In the genomic region with DNA sequence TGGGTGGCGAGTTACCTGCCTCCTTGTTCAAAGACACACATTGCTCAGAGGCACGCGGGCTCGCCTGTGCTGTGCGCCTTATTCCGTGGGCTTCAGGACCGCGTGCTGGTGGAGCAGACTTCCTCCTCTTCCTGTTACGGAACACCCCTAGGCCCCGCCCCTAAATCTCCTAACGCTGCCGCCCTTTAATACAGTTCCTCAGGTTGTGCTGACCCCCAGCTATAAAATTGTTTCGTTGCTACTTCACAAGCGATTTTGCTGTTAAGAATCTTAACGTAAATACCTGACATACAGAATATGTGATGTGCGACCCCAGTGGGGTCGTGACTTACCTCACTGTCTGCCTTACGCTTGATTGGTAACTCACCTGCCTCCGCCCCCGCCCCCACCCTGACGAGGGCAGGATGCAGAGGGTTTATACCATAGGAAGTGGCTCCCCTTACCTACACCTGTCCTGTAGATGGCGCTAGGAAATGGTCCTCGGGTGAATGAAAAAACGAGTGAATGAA, we compare ENCODE assay signal across 8 mouse cellular contexts. TPM values are rescaled to one million over a fixed set of nuclear protein-coding genes. Genes with fewer than 3 reads are reported as not detected.
DNase-seq lines count a peak whose midpoint lies in the region; ATAC-seq and TF ChIP-seq lines count a peak whose summit lies in the region.

No protein-coding gene starts in this region.

- WGBS in forebrain, postnatal 0 days = 6% methylated on average over 24 of the region's 24 CpGs
- 2% methylated on average over 24 of the region's 24 CpGs for WGBS in limb, embryonic 12.5 days
- WGBS in midbrain, embryonic 14.5 days = 7% methylated on average over 24 of the region's 24 CpGs

- peak; percentile 11 for DNase-seq in kidney, adult 18-20 months
- no peak for DNase-seq in kidney, adult 11 months
- peak; percentile 77 for DNase-seq in forebrain, postnatal 0 days
- peak; percentile 76 for DNase-seq in midbrain, embryonic 14.5 days
- no peak for DNase-seq in layer of hippocampus, adult 11-12 months (ENCODE audit: low spot score)

- no peaks in the 10 kb centered on the region for H3K9me3 ChIP-seq in forebrain, postnatal 0 days (ENCODE audit: low read length)
- H3K9me3 ChIP-seq in limb, embryonic 12.5 days = peaks cover 9% of the 10 kb centered on the region; the same call in 1 of the 2 replicates
- no peaks in the 10 kb centered on the region for H3K9me3 ChIP-seq in midbrain, embryonic 14.5 days (ENCODE audit: control insufficient read depth, low read length)

- H3K36me3 ChIP-seq in forebrain, postnatal 0 days (ENCODE audit: insufficient read depth) = no peaks in the 10 kb centered on the region
- no peaks in the 10 kb centered on the region for H3K36me3 ChIP-seq in limb, embryonic 12.5 days
- no peaks in the 10 kb centered on the region for H3K36me3 ChIP-seq in midbrain, embryonic 14.5 days (ENCODE audit: control insufficient read depth, insufficient read depth, low read length)

- TF ChIP-seq POLR2A in bone marrow macrophage, adult 2 months (IDR thresholded peaks at IDR 0.05; ENCODE audit: borderline replicate concordance, low read depth, low read length) = peak; percentile 34; the same call in 1 of the 2 replicates

- peaks cover 23% of the 10 kb centered on the region for H3K4me1 ChIP-seq in bone marrow macrophage, adult 2 months (ENCODE audit: control insufficient read depth, insufficient read depth, low read length)
- peaks cover 16% of the 10 kb centered on the region for H3K4me1 ChIP-seq in forebrain, postnatal 0 days (ENCODE audit: insufficient read depth)
- peaks cover 11% of the 10 kb centered on the region; the same call in 1 of the 2 replicates for H3K4me1 ChIP-seq in limb, embryonic 12.5 days (replicated peaks)
- H3K4me1 ChIP-seq in midbrain, embryonic 14.5 days (ENCODE audit: control insufficient read depth, insufficient read depth, low read length) = peaks cover 22% of the 10 kb centered on the region

- H3K4me3 ChIP-seq in bone marrow macrophage, adult 2 months (ENCODE audit: insufficient read depth, low read length) = peak overlapping the region; percentile 53
- peak overlapping the region; percentile 33 for H3K4me3 ChIP-seq in forebrain, postnatal 0 days (ENCODE audit: low read depth, low read length)
- peak overlapping the region; percentile 37 for H3K4me3 ChIP-seq in limb, embryonic 12.5 days (replicated peaks)
- peak overlapping the region; percentile 15 for H3K4me3 ChIP-seq in midbrain, embryonic 14.5 days (replicated peaks; ENCODE audit: low read depth, low read length)

- H3K27ac ChIP-seq in bone marrow macrophage, adult 2 months (ENCODE audit: insufficient read depth, low read depth, low read length) = no peak overlapping the region
- no peak overlapping the region for H3K27ac ChIP-seq in forebrain, postnatal 0 days (ENCODE audit: low read depth, low read length)
- H3K27ac ChIP-seq in limb, embryonic 12.5 days = no peak overlapping the region
- H3K27ac ChIP-seq in midbrain, embryonic 14.5 days (replicated peaks; ENCODE audit: low read depth, low read length) = no peak overlapping the region

- no peak for TF ChIP-seq CTCF in bone marrow macrophage, adult 2 months (IDR thresholded peaks at IDR 0.05; ENCODE audit: low read depth, low read length)
- TF ChIP-seq CTCF in forebrain, postnatal 0 days (IDR thresholded peaks at IDR 0.05; ENCODE audit: low read depth) = peak; percentile 60

- H3K27me3 ChIP-seq in forebrain, postnatal 0 days (ENCODE audit: insufficient read depth, low read length) = no peaks in the 10 kb centered on the region
- peaks cover 3% of the 10 kb centered on the region for H3K27me3 ChIP-seq in limb, embryonic 12.5 days
- H3K27me3 ChIP-seq in midbrain, embryonic 14.5 days (ENCODE audit: control insufficient read depth, insufficient read depth, low read length) = no peaks in the 10 kb centered on the region

- H3K9ac ChIP-seq in forebrain, postnatal 0 days = peak overlapping the region; percentile 31; the same call in 1 of the 2 replicates
- peak overlapping the region; percentile 44 for H3K9ac ChIP-seq in limb, embryonic 12.5 days (replicated peaks)
- H3K9ac ChIP-seq in midbrain, embryonic 14.5 days (replicated peaks; ENCODE audit: low read length) = no peak overlapping the region; the same call in 1 of the 2 replicates

- ATAC-seq in forebrain, postnatal 0 days = peak; percentile 80; the same call in 1 of the 2 replicates
- no peak for ATAC-seq in limb, embryonic 12.5 days (ENCODE audit: insufficient number of reproducible peaks, insufficient read depth, low FRiP score, low TSS enrichment, low read depth)
- peak; percentile 62; the same call in 1 of the 2 replicates for ATAC-seq in midbrain, embryonic 14.5 days (ENCODE audit: low FRiP score, low TSS enrichment)
- ATAC-seq in erythroblast, adult 5-6 weeks (replicated peaks; ENCODE audit: low FRiP score, poor library complexity, severe bottlenecking) = no peak

- H3K4me2 ChIP-seq in forebrain, postnatal 0 days (ENCODE audit: low read depth) = peak overlapping the region; percentile 57
- H3K4me2 ChIP-seq in limb, embryonic 12.5 days = peak overlapping the region; percentile 64
- peak overlapping the region; percentile 54 for H3K4me2 ChIP-seq in midbrain, embryonic 14.5 days (ENCODE audit: low read length)

RNA-seq across cellular contexts. Expression of a gene that starts 45.1 kb away (rescaled TPM):
- not detected in 2 replicates for polyA plus RNA-seq in bone marrow macrophage, adult 2 months (2012; ENCODE audit: insufficient read depth, insufficient read length, missing spikeins)
- total RNA-seq in forebrain, postnatal 0 days (2014; rRNA removed) = 22.1 and 26.9 TPM in 2 replicates
- 11.7 and 15.5 TPM in 2 replicates for polyA plus RNA-seq in forebrain, postnatal 0 days (2015; fragmentation: Nextera tagmentation; extraction: Ambion mirVana)
- polyA plus RNA-seq in limb, embryonic 12.5 days (2016; fragmentation: Nextera tagmentation; extraction: Ambion mirVana) = 7.7 and 9.1 TPM in 2 replicates
- 19.0 and 21.1 TPM in 2 replicates for polyA plus RNA-seq in midbrain, embryonic 14.5 days (2014; fragmentation: Nextera tagmentation; extraction: Ambion mirVana)
- not detected in 2 replicates for total RNA-seq in erythroblast, adult 5-6 weeks (2015; ENCODE audit: low replicate concordance)
- not detected in 2 replicates for total RNA-seq in erythroblast, adult 5-6 weeks (2017; ENCODE audit: low replicate concordance)

Comparison
In these comparisons a context has a peak if more than half of its experiments do, and no peak if none do; other contexts are left out.
1. DNase-seq: peak in kidney, adult 18-20 months (single experiment), forebrain, postnatal 0 days (single experiment) and midbrain, embryonic 14.5 days (single experiment); none in kidney, adult 11 months (single experiment) and layer of hippocampus, adult 11-12 months (single experiment).
2. ATAC-seq: peak in forebrain, postnatal 0 days (single experiment) and midbrain, embryonic 14.5 days (single experiment); none in limb, embryonic 12.5 days (single experiment) and erythroblast, adult 5-6 weeks (single experiment).
3. Peak in every context shown above with its lines, with median percentiles within 50 percentile points of each other: H3K4me3 ChIP-seq and H3K4me2 ChIP-seq.